Mouse (Mus musculus): ENCODE data around the gene Ogfod2.

DNA sequence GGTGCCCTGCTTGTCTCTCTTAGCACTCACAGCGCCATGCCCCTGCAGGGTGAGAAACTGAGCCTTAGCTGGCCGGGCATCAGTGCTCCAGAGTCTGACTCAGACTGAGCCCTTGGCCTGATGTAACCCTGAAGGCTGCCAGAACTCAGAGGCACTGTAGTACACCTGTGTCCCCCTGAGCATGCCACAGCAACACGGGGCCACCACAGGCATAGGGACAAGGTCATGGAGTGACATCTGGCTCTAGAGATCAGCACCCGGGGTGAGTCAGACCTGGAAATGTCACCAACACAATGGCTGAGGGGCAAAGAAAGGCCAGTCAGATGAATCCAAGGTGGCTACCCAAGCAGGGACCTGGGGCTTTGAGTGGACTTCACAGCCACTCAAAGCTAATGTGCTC lies 25.2 kb upstream of the Ogfod2 start:
- TF ChIP-seq CTCF (IDR thresholded peaks at IDR 0.05; ENCODE audit: borderline replicate concordance, extremely low read depth, insufficient read depth, insufficient read length), result no peak
- no peak for TF ChIP-seq POLR2A (IDR thresholded peaks at IDR 0.05; ENCODE audit: borderline replicate concordance, extremely low read depth, insufficient read depth, insufficient read length, poor library complexity, severe bottlenecking)

Data from brain, embryonic 14.5 days (tissue).